In the genomic region with DNA sequence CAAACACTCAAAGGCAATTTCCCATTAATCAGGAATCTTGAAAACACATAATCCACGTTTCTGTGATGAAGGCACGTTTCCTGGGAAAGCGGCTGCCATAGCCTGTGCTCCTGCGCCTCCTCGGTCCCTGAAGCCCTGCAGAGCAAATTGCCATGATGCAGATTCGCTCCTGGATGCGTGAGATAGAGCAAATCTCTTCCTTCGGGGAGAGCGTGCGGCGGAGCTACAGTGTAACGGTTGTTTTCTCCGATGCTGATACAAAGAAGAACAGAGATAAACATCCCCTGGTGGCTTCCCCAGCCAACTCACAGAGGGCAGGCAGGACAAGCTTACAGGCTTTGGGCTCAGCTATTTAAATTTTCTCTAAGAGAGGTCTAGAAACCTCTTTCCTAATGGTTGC, we compare ENCODE assay signal across 22 mouse cellular contexts. TPM values are rescaled to one million over a fixed set of nuclear protein-coding genes. Genes with fewer than 3 reads are reported as not detected.
DNase-seq lines count a peak whose midpoint lies in the region; ATAC-seq lines count a peak whose summit lies in the region.
"Had no signal": no experiment of that assay in that cellular context is flagged by ENCODE, and none has a peak within 500 bp of the region (broad histone marks: within the 10 kb centered on the region; RNA-seq: fewer than 3 reads in every experiment).

No protein-coding gene starts in this region.

- H3K4me1 ChIP-seq in hindbrain, embryonic 16.5 days (ENCODE audit: control insufficient read depth, insufficient read depth, low read depth, low read length), result no peaks in the 10 kb centered on the region; the same call in 1 of the 2 replicates
- peaks cover 4% of the 10 kb centered on the region for H3K4me1 ChIP-seq in hindbrain, embryonic 10.5 days (replicated peaks)
- H3K4me1 ChIP-seq in liver, embryonic 13.5 days (replicated peaks), result peaks cover 28% of the 10 kb centered on the region
- H3K4me1 ChIP-seq in midbrain, embryonic 15.5 days, result 0 out of 2 replicates have a peak, but pooled peaks cover 8% of the 10 kb centered on the region
- H3K4me1 ChIP-seq: embryonic facial prominence, embryonic 12.5 days had no signal

- no peak overlapping the region for H3K9ac ChIP-seq in hindbrain, embryonic 16.5 days (ENCODE audit: low read depth, low read length)
- no peak overlapping the region for H3K9ac ChIP-seq in liver, embryonic 13.5 days
- H3K9ac ChIP-seq in midbrain, embryonic 15.5 days, result no peak overlapping the region
- H3K9ac ChIP-seq: embryonic facial prominence, embryonic 12.5 days; forebrain, embryonic 15.5 days had no signal

- DNase-seq in hindbrain, embryonic 10.5 days (ENCODE audit: low spot score), result no peak
- peak; percentile 48 for DNase-seq in MEL-GATA-1-ER (ENCODE audit: extremely low read depth, low read depth)
- DNase-seq in liver, embryonic 13.5 days, result peak; percentile 7
- no peak for DNase-seq in left cerebral cortex, postnatal 10 days (ENCODE audit: extremely low spot score in 1 of 2, low spot score in 2 of 2)
- DNase-seq in frontal cortex, postnatal 36 days (ENCODE audit: low spot score in 2 of 2), result no peak
- DNase-seq in cerebellum, postnatal 10 days, result no peak
- DNase-seq: adrenal gland, postnatal 36 days; cerebellum, adult 8-10 months; gastrocnemius, postnatal 25 days; layer of hippocampus, postnatal 36 days; left cerebral cortex, postnatal 4 days; right cerebral cortex, postnatal 25 days; thymus, postnatal 14 days had no signal

- intact Hi-C loops in left cerebral cortex, postnatal 10 days (cut with DNase I), result no loop called here

- 59% methylated on average over 13 of the region's 13 CpGs for WGBS in hindbrain, embryonic 16.5 days
- WGBS in hindbrain, embryonic 10.5 days, result 79% methylated on average over 13 of the region's 13 CpGs
- WGBS in liver, embryonic 13.5 days (ENCODE audit: insufficient replicate concordance), result 29% methylated on average over 13 of the region's 13 CpGs
- 53% methylated on average over 13 of the region's 13 CpGs for WGBS in midbrain, embryonic 15.5 days

- no peaks in the 10 kb centered on the region for H3K36me3 ChIP-seq in hindbrain, embryonic 16.5 days (ENCODE audit: control insufficient read depth, insufficient read depth, low read length)
- H3K36me3 ChIP-seq in hindbrain, embryonic 10.5 days, result no peaks in the 10 kb centered on the region
- no peaks in the 10 kb centered on the region for H3K36me3 ChIP-seq in liver, embryonic 13.5 days
- H3K36me3 ChIP-seq in midbrain, embryonic 15.5 days (replicated peaks), result no peaks in the 10 kb centered on the region
- H3K36me3 ChIP-seq: embryonic facial prominence, embryonic 12.5 days; forebrain, embryonic 15.5 days had no signal

- H3K9me3 ChIP-seq in hindbrain, embryonic 16.5 days (ENCODE audit: control insufficient read depth, low read length), result no peaks in the 10 kb centered on the region
- no peaks in the 10 kb centered on the region for H3K9me3 ChIP-seq in hindbrain, embryonic 10.5 days
- no peaks in the 10 kb centered on the region for H3K9me3 ChIP-seq in liver, embryonic 13.5 days (replicated peaks)
- H3K9me3 ChIP-seq in midbrain, embryonic 15.5 days, result no peaks in the 10 kb centered on the region
- H3K9me3 ChIP-seq: embryonic facial prominence, embryonic 12.5 days; forebrain, embryonic 15.5 days had no signal

- 0 out of 2 replicates have a peak overlapping the region, but pooled peaks have one; percentile 0 for H3K4me2 ChIP-seq in hindbrain, embryonic 16.5 days (ENCODE audit: low read length)
- H3K4me2 ChIP-seq in liver, embryonic 13.5 days, result no peak overlapping the region
- H3K4me2 ChIP-seq in midbrain, embryonic 15.5 days, result 0 out of 2 replicates have a peak overlapping the region, but pooled peaks have one; percentile 0
- H3K4me2 ChIP-seq: embryonic facial prominence, embryonic 12.5 days; forebrain, embryonic 15.5 days had no signal

- H3K27me3 ChIP-seq in hindbrain, embryonic 16.5 days (replicated peaks; ENCODE audit: control insufficient read depth, insufficient read depth, low read length), result no peaks in the 10 kb centered on the region
- no peaks in the 10 kb centered on the region for H3K27me3 ChIP-seq in hindbrain, embryonic 10.5 days (ENCODE audit: insufficient read depth, poor library complexity, severe bottlenecking)
- no peaks in the 10 kb centered on the region for H3K27me3 ChIP-seq in liver, embryonic 13.5 days
- no peaks in the 10 kb centered on the region for H3K27me3 ChIP-seq in midbrain, embryonic 15.5 days (replicated peaks)
- H3K27me3 ChIP-seq: CH12.LX; embryonic facial prominence, embryonic 12.5 days; forebrain, embryonic 15.5 days had no signal

- H3K4me3 ChIP-seq in hindbrain, embryonic 16.5 days (ENCODE audit: low read length), result no peak overlapping the region
- no peak overlapping the region for H3K4me3 ChIP-seq in hindbrain, embryonic 10.5 days
- H3K4me3 ChIP-seq in liver, embryonic 13.5 days (replicated peaks), result no peak overlapping the region
- no peak overlapping the region for H3K4me3 ChIP-seq in midbrain, embryonic 15.5 days
- H3K4me3 ChIP-seq: embryonic facial prominence, embryonic 12.5 days; erythroblast, embryonic 14.5 days; forebrain, embryonic 15.5 days; layer of hippocampus, adult 2 months; myocyte had no signal

- H3K27ac ChIP-seq in hindbrain, embryonic 16.5 days (ENCODE audit: low read depth, low read length), result no peak overlapping the region
- no peak overlapping the region for H3K27ac ChIP-seq in hindbrain, embryonic 10.5 days
- no peak overlapping the region for H3K27ac ChIP-seq in liver, embryonic 13.5 days
- 0 out of 2 replicates have a peak overlapping the region, but pooled peaks have one; percentile 1 for H3K27ac ChIP-seq in midbrain, embryonic 15.5 days
- H3K27ac ChIP-seq: embryonic facial prominence, embryonic 12.5 days; forebrain, embryonic 15.5 days; layer of hippocampus, adult 2 months; macrophage had no signal

- ATAC-seq in hindbrain, embryonic 16.5 days, result no peak
- no peak for ATAC-seq in liver, embryonic 13.5 days (ENCODE audit: low read depth)
- peak; percentile 59 for ATAC-seq in midbrain, embryonic 15.5 days (replicated peaks)
- ATAC-seq: forebrain, embryonic 15.5 days had no signal

RNA-seq across cellular contexts. Expression of a gene that starts 57.7 kb away (rescaled TPM):
- 20.9 and 24.8 TPM in 2 replicates for polyA plus RNA-seq in hindbrain, embryonic 16.5 days (2015; fragmentation: Nextera tagmentation; extraction: Ambion mirVana)
- polyA plus RNA-seq in hindbrain, embryonic 10.5 days (2016; fragmentation: Nextera tagmentation; extraction: Ambion mirVana), result 38.3 and 41.9 TPM in 2 replicates
- 40.4 and 46.6 TPM in 2 replicates for polyA plus RNA-seq in liver, embryonic 13.5 days (2015; fragmentation: Nextera tagmentation; extraction: Ambion mirVana)
- polyA plus RNA-seq in midbrain, embryonic 15.5 days (2015; fragmentation: Nextera tagmentation; extraction: Ambion mirVana), result 22.8 and 24.8 TPM in 2 replicates
- 10 to 100 TPM; 10.0 to 11.7 TPM for total RNA-seq in left cerebral cortex, postnatal 10 days (2021)

Comparison
In these comparisons a context has a peak if more than half of its experiments do, and no peak if none do; other contexts are left out.
1. DNase-seq: peak in MEL-GATA-1-ER (single experiment) and liver, embryonic 13.5 days (single experiment); none in hindbrain, embryonic 10.5 days (single experiment), left cerebral cortex, postnatal 10 days (0 of 2), frontal cortex, postnatal 36 days (0 of 2) and cerebellum, postnatal 10 days (0 of 2).